Mouse (Mus musculus) lung, postnatal 0 days (tissue): Measurements from ENCODE around the gene Larp1. TPM values are rescaled to one million over a fixed set of nuclear protein-coding genes. Genes with fewer than 3 reads are reported as not detected.

Experiments used
- ATAC-seq: fragments of 200-750 bp; cut with Nextera tagmentation; 2 replicates; pipeline ENCODE4 v1.8.0; 2017; ENCODE audit warnings: moderate library complexity
- DNase-seq: peaks from one replicate; pipeline ENCODE4 v3.0.0-alpha.2; 2016; ENCODE audit warnings: low spot score
- H3K27ac ChIP-seq: fragments of 300-500 bp; sonication (generic); 2 replicates; pipeline ENCODE4 v1.5.1; 2014; ENCODE audit warnings: antibody characterized with exemption, mild to moderate bottlenecking, low read length, mixed read lengths
- H3K27me3 ChIP-seq: fragments of 300-500 bp; sonication (generic); replicated peaks from 2 replicates; pipeline ENCODE4 v1.6.1; 2014; ENCODE audit warnings: low read length, mixed read lengths; ENCODE audit not compliant: insufficient read depth
- H3K36me3 ChIP-seq: fragments of 300-500 bp; sonication (generic); 2 replicates; pipeline ENCODE4 v1.6.1; 2014; ENCODE audit warnings: low read length, mixed read lengths; ENCODE audit not compliant: insufficient read depth
- H3K4me1 ChIP-seq: fragments of 300-500 bp; sonication (generic); 2 replicates; pipeline ENCODE4 v1.6.1; 2014; ENCODE audit warnings: antibody characterized with exemption, low read depth, low read length, mixed read lengths; ENCODE audit not compliant: insufficient read depth
- H3K4me2 ChIP-seq: fragments of 300-500 bp; sonication (generic); replicated peaks from 2 replicates; pipeline ENCODE4 v1.6.1; 2014; ENCODE audit warnings: low read depth, mild to moderate bottlenecking, low read length, moderate library complexity, mixed read lengths
- H3K4me3 ChIP-seq: fragments of 300-500 bp; sonication (generic); 2 replicates; pipeline ENCODE4 v1.5.1; 2014; ENCODE audit warnings: low read depth, low read length
- H3K9ac ChIP-seq: fragments of 300-500 bp; sonication (generic); replicated peaks from 2 replicates; pipeline ENCODE4 v1.6.1; 2014; ENCODE audit warnings: low read depth, mild to moderate bottlenecking
- H3K9me3 ChIP-seq: fragments of 300-500 bp; sonication (generic); 2 replicates; pipeline ENCODE4 v1.6.1; 2016; ENCODE audit warnings: low read length, mixed read lengths
- CTCF ChIP-seq: IDR thresholded peaks from 2 replicates; pipeline ENCODE4 v1.5.1; 2016; ENCODE audit warnings: antibody characterized with exemption, mild to moderate bottlenecking
- EP300 ChIP-seq: IDR thresholded peaks from 2 replicates; pipeline ENCODE4 v1.6.1; 2016; ENCODE audit warnings: antibody characterized with exemption, mild to moderate bottlenecking, control low read depth
- WGBS: fragments of 180-500 bp; shearing (Covaris S2); extraction: QIAGEN DNeasy Blood & Tissue Kit; methylation state at CpG from one replicate; pipeline ENCODE4 v1.1.7; 2014; 5-methylcytosine and 5-hydroxymethylcytosine counted together
- polyA plus RNA-seq: library from polyadenylated mRNA; unstranded; fragments of >200 nt; fragmentation: Nextera tagmentation; extraction: Ambion mirVana; gene quantifications from 2 replicates; pipeline ENCODE4 v1.2.1, GENCODE M21; 2015

Larp1 gene
- polyA plus RNA-seq, 1 experiment from 2014 or later = 10.3 TPM

- no peak for ATAC-seq
- no peak for DNase-seq
- H3K4me2 ChIP-seq = no peak overlapping the region
- H3K27ac ChIP-seq = 0 out of 2 replicates have a peak overlapping the region, but pooled peaks have one; percentile 6
- WGBS = 75% methylated on average over 1 of the region's 1 CpGs
- no peak overlapping the region for H3K9ac ChIP-seq
- peaks cover 15% of the 10 kb centered on the region for H3K4me1 ChIP-seq
- no peaks in the 10 kb centered on the region for H3K36me3 ChIP-seq
- no peaks in the 10 kb centered on the region for H3K27me3 ChIP-seq
- no peak overlapping the region for H3K4me3 ChIP-seq
- no peaks in the 10 kb centered on the region for H3K9me3 ChIP-seq
- no peak for TF ChIP-seq CTCF
- TF ChIP-seq EP300 = no peak
Observed at GRCm38 (mm10) chr11:58028981-58029380, 20.1 kb downstream of the Larp1 start.

- H3K27ac ChIP-seq = no peak overlapping the region
- 68% methylated on average over 2 of the region's 2 CpGs for WGBS
- peaks cover 12% of the 10 kb centered on the region for H3K4me1 ChIP-seq
- no peaks in the 10 kb centered on the region for H3K36me3 ChIP-seq
- TF ChIP-seq EP300 (no peak), CTCF (no peak)
- ATAC-seq = no peak
- DNase-seq = no peak
- no peak overlapping the region for H3K4me2 ChIP-seq
- H3K9me3 ChIP-seq = no peaks in the 10 kb centered on the region
- H3K27me3 ChIP-seq = no peaks in the 10 kb centered on the region
- no peak overlapping the region for H3K4me3 ChIP-seq
- H3K9ac ChIP-seq = no peak overlapping the region
Observed at GRCm38 (mm10) chr11:58029869-58030268, 21.0 kb downstream of the Larp1 start.

GRCm38 (mm10) chr11:58031176-58031575 is 22.3 kb downstream of the Larp1 start:
- no peak overlapping the region for H3K27ac ChIP-seq
- 60% methylated on average over 6 of the region's 6 CpGs for WGBS
- no peaks in the 10 kb centered on the region for H3K36me3 ChIP-seq
- H3K9me3 ChIP-seq = no peaks in the 10 kb centered on the region
- no peak overlapping the region for H3K4me2 ChIP-seq
- no peaks in the 10 kb centered on the region for H3K27me3 ChIP-seq
- ATAC-seq (no peak), DNase-seq (no peak)
- no peak overlapping the region for H3K9ac ChIP-seq
- TF ChIP-seq CTCF = no peak
- no peak for TF ChIP-seq EP300
- no peak overlapping the region for H3K4me3 ChIP-seq
- peaks cover 7% of the 10 kb centered on the region for H3K4me1 ChIP-seq

GRCm38 (mm10) chr11:58033635-58034034 is 24.8 kb downstream of the Larp1 start:
- H3K9ac ChIP-seq = no peak overlapping the region
- H3K36me3 ChIP-seq = no peaks in the 10 kb centered on the region
- H3K4me1 ChIP-seq = peaks cover 3% of the 10 kb centered on the region
- no peak overlapping the region for H3K4me3 ChIP-seq
- H3K27ac ChIP-seq = no peak overlapping the region
- 67% methylated on average over 3 of the region's 3 CpGs for WGBS
- ATAC-seq = no peak
- TF ChIP-seq CTCF (no peak), EP300 (no peak)
- H3K9me3 ChIP-seq = no peaks in the 10 kb centered on the region
- H3K4me2 ChIP-seq = no peak overlapping the region
- no peak for DNase-seq
- no peaks in the 10 kb centered on the region for H3K27me3 ChIP-seq

- 0 out of 2 replicates have a peak, but pooled peaks have one; percentile 25 for ATAC-seq
- no peak overlapping the region for H3K4me2 ChIP-seq
- H3K4me1 ChIP-seq = no peaks in the 10 kb centered on the region; the same call in 1 of the 2 replicates
- TF ChIP-seq EP300 (no peak), CTCF (peak; percentile 68)
- no peak overlapping the region for H3K4me3 ChIP-seq
- H3K9ac ChIP-seq = no peak overlapping the region
- H3K36me3 ChIP-seq = no peaks in the 10 kb centered on the region
- no peak overlapping the region for H3K27ac ChIP-seq
- H3K9me3 ChIP-seq = no peaks in the 10 kb centered on the region
- peak; percentile 75 for DNase-seq
- 65% methylated on average over 1 of the region's 1 CpGs for WGBS
- H3K27me3 ChIP-seq = no peaks in the 10 kb centered on the region
Observed at GRCm38 (mm10) chr11:58039027-58039426, 30.2 kb downstream of the Larp1 start.

GRCm38 (mm10) chr11:58042861-58043431 is 34.1 kb downstream of the Larp1 start:
- 76% methylated on average over 5 of the region's 5 CpGs for WGBS
- Histone ChIP-seq H3K27ac (no peak overlapping the region), H3K9ac (no peak overlapping the region), H3K27me3 (no peaks in the 10 kb centered on the region), H3K4me1 (no peaks in the 10 kb centered on the region), H3K9me3 (no peaks in the 10 kb centered on the region), H3K4me2 (no peak overlapping the region), H3K4me3 (no peak overlapping the region), H3K36me3 (peaks cover 2% of the 10 kb centered on the region; the same call in 1 of the 2 replicates)
- TF ChIP-seq CTCF (no peak), EP300 (no peak)
- no peak for ATAC-seq
- no peak for DNase-seq
